Mouse (Mus musculus): ENCODE measurements around the gene Gm13289.
"Not testable (repeated sequence)": the region's sequence is repeated elsewhere in the genome, so short reads cannot be mapped to it uniquely, and the experiment has no call there.

Gene Gm13289

GRCm38 (mm10) chr4:88776622-88777021, at the start of gene Gm13289:
Gene Gm13289, plus strand, starts transcription at chr4:88776922.
- not testable (repeated sequence) for DNase-seq (ENCODE audit: low read depth in 2 of 2, low spot score in 2 of 2)

GRCm38 (mm10) chr4:88727324-88727723, 49.4 kb upstream of the Gm13289 start:
- peak in 1 of 2 experiments; percentile 39 for DNase-seq (ENCODE audit: low read depth in 2 of 2, low spot score in 2 of 2)

GRCm38 (mm10) chr4:88738480-88738879, 38.2 kb upstream of the Gm13289 start:
- peak; percentile 78 to 79 for DNase-seq (ENCODE audit: low read depth in 2 of 2, low spot score in 2 of 2)

- DNase-seq (ENCODE audit: low read depth in 2 of 2, low spot score in 2 of 2), result no peak
Measured at GRCm38 (mm10) chr4:88739036-88739435, 37.7 kb upstream of the Gm13289 start.

GRCm38 (mm10) chr4:88741426-88741825, 35.3 kb upstream of the Gm13289 start:
- no peak for DNase-seq (ENCODE audit: low read depth in 2 of 2, low spot score in 2 of 2)

GRCm38 (mm10) chr4:88742771-88743371, 33.9 kb upstream of the Gm13289 start:
- no peak for DNase-seq (ENCODE audit: low read depth in 2 of 2, low spot score in 2 of 2)

GRCm38 (mm10) chr4:88744207-88744606, 32.5 kb upstream of the Gm13289 start:
- no peak for DNase-seq (ENCODE audit: low read depth in 2 of 2, low spot score in 2 of 2)

GRCm38 (mm10) chr4:88749926-88750325, 26.8 kb upstream of the Gm13289 start:
- no peak for DNase-seq (ENCODE audit: low read depth in 2 of 2, low spot score in 2 of 2)

GRCm38 (mm10) chr4:88754818-88755340, 21.8 kb upstream of the Gm13289 start, which contains the start of gene Gm13271:
Gene Gm13271, plus strand, starts transcription at chr4:88754868.
- peak; percentile 73 to 80 for DNase-seq (ENCODE audit: low read depth in 2 of 2, low spot score in 2 of 2)

- DNase-seq (ENCODE audit: low read depth in 2 of 2, low spot score in 2 of 2), result peak in 1 of 2 experiments; percentile 38
Measured at GRCm38 (mm10) chr4:88756581-88757513, 19.9 kb upstream of the Gm13289 start.

GRCm38 (mm10) chr4:88757628-88758031, 19.1 kb upstream of the Gm13289 start:
- peak; percentile 91 to 94 for DNase-seq (ENCODE audit: low read depth in 2 of 2, low spot score in 2 of 2)

- not testable (repeated sequence) for DNase-seq (ENCODE audit: low read depth in 2 of 2, low spot score in 2 of 2)
Measured at GRCm38 (mm10) chr4:88758751-88759150, 18.0 kb upstream of the Gm13289 start.

- DNase-seq (ENCODE audit: low read depth in 2 of 2, low spot score in 2 of 2), result peak; percentile 40 to 43
Measured at GRCm38 (mm10) chr4:88759610-88760268, 17.0 kb upstream of the Gm13289 start, which contains the start of gene Gm13283. Gene Gm13283, plus strand, starts transcription at chr4:88760119.

- DNase-seq (ENCODE audit: low read depth in 2 of 2, low spot score in 2 of 2), result peak; percentile 35 to 39
Measured at GRCm38 (mm10) chr4:88760431-88760830, 16.3 kb upstream of the Gm13289 start.

- DNase-seq (ENCODE audit: low read depth in 2 of 2, low spot score in 2 of 2), result peak; percentile 82 to 85
Measured at GRCm38 (mm10) chr4:88761776-88762175, 14.9 kb upstream of the Gm13289 start.

GRCm38 (mm10) chr4:88762341-88762740, 14.4 kb upstream of the Gm13289 start:
- DNase-seq (ENCODE audit: low read depth in 2 of 2, low spot score in 2 of 2), result not testable (repeated sequence)

- DNase-seq (ENCODE audit: low read depth in 2 of 2, low spot score in 2 of 2), result not testable (repeated sequence)
Measured at GRCm38 (mm10) chr4:88763384-88764018, 13.2 kb upstream of the Gm13289 start.

- DNase-seq (ENCODE audit: low read depth in 2 of 2, low spot score in 2 of 2), result not testable (repeated sequence)
Measured at GRCm38 (mm10) chr4:88773534-88773933, 3.2 kb upstream of the Gm13289 start, which contains the start of gene Gm13290. Gene Gm13290, plus strand, starts transcription at chr4:88773834.

GRCm38 (mm10) chr4:88779550-88779949, 2.8 kb downstream of the Gm13289 start, which contains the start of gene Gm13272:
Gene Gm13272, plus strand, starts transcription at chr4:88779850.
- DNase-seq (ENCODE audit: low read depth in 2 of 2, low spot score in 2 of 2), result not testable (repeated sequence)

GRCm38 (mm10) chr4:88780320-88780719, 3.6 kb downstream of the Gm13289 start:
- not testable (repeated sequence) for DNase-seq (ENCODE audit: low read depth in 2 of 2, low spot score in 2 of 2)

Measured in CD8-positive naive resting alpha-beta T cell, adult 2 months (primary cell).